Mouse (Mus musculus) hindbrain, embryonic 14.5 days (tissue): Measurements from ENCODE around the gene a. TPM values are rescaled to one million over a fixed set of nuclear protein-coding genes. Genes with fewer than 3 reads are reported as not detected.

Experiments
- ATAC-seq: fragments of 200-750 bp; cut with Nextera tagmentation; 2 replicates; pipeline ENCODE4 v1.8.0; 2017; ENCODE audit warnings: moderate number of reproducible peaks, mild to moderate bottlenecking, moderate TSS enrichment, moderate library complexity; ENCODE audit not compliant: low FRiP score
- DNase-seq: peaks from one replicate; pipeline ENCODE4 v3.0.0-alpha.2; 2015; ENCODE audit warnings: low spot score
- H3K27ac ChIP-seq: fragments of 300-500 bp; sonication (generic); 2 replicates; pipeline ENCODE4 v1.5.1; 2014; ENCODE audit warnings: mild to moderate bottlenecking, moderate library complexity
- H3K27me3 ChIP-seq: fragments of 300-500 bp; sonication (generic); 2 replicates; pipeline ENCODE4 v1.6.1; 2014; ENCODE audit warnings: mild to moderate bottlenecking, low read length, mixed read lengths; ENCODE audit not compliant: control insufficient read depth, insufficient read depth
- H3K36me3 ChIP-seq: fragments of 300-500 bp; sonication (generic); replicated peaks from 2 replicates; pipeline ENCODE4 v1.6.1; 2014; ENCODE audit not compliant: control insufficient read depth, insufficient read depth
- H3K4me1 ChIP-seq: fragments of 300-500 bp; sonication (generic); replicated peaks from 2 replicates; pipeline ENCODE4 v1.6.1; 2014; ENCODE audit warnings: antibody characterized with exemption, low read length, mixed read lengths; ENCODE audit not compliant: control insufficient read depth, insufficient read depth
- H3K4me2 ChIP-seq: fragments of 300-500 bp; sonication (generic); replicated peaks from 2 replicates; pipeline ENCODE4 v1.6.1; 2014; ENCODE audit warnings: mild to moderate bottlenecking, moderate library complexity
- H3K4me3 ChIP-seq: fragments of 300-500 bp; sonication (generic); replicated peaks from 2 replicates; pipeline ENCODE4 v1.5.1; 2014; ENCODE audit warnings: mild to moderate bottlenecking, low read length
- H3K9ac ChIP-seq: fragments of 300-500 bp; sonication (generic); 2 replicates; pipeline ENCODE4 v1.6.1; 2014
- H3K9me3 ChIP-seq: fragments of 300-500 bp; sonication (generic); 2 replicates; pipeline ENCODE4 v1.6.1; 2016; ENCODE audit warnings: low read length; ENCODE audit not compliant: control insufficient read depth
- WGBS: fragments of 180-500 bp; shearing (Covaris S2); extraction: QIAGEN DNeasy Blood & Tissue Kit; methylation state at CpG from one replicate; pipeline ENCODE4 v1.1.7; 2014; 5-methylcytosine and 5-hydroxymethylcytosine counted together
- polyA plus RNA-seq: library from polyadenylated mRNA; unstranded; fragments of >200 nt; fragmentation: Nextera tagmentation; extraction: Ambion mirVana; gene quantifications from 2 replicates; pipeline ENCODE4 v1.2.1, GENCODE M21; 2014

Gene a
- polyA plus RNA-seq, 1 experiment from 2014 or later, result 1.3 TPM

DNA sequence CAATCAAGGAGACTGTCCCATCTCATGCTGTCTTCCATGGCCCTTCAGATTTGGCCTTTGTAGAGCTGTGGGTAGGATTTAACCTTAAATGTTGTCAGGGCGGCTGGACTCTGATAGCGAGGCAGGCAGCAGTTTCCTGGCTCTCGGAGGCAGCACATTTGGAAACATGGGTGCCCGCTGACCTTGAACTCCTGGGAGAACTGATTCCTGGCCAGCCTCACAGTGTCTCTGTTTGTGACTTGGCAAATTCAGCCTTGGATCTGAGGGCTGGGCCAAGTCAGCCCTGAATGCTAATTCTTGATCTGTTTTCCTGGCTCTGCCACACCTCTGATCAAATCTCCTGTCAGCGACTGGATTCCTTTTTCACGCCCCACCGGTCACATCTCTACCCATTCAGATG lies 14.7 kb upstream of the a start:
- Histone ChIP-seq H3K4me1 (no peaks in the 10 kb centered on the region), H3K4me3 (no peak overlapping the region), H3K9me3 (no peaks in the 10 kb centered on the region), H3K9ac (no peak overlapping the region), H3K27ac (no peak overlapping the region), H3K4me2 (no peak overlapping the region), H3K36me3 (no peaks in the 10 kb centered on the region), H3K27me3 (no peaks in the 10 kb centered on the region)
- ATAC-seq, result no peak
- no peak for DNase-seq
- WGBS, result 76% methylated on average over 7 of the region's 7 CpGs

DNA sequence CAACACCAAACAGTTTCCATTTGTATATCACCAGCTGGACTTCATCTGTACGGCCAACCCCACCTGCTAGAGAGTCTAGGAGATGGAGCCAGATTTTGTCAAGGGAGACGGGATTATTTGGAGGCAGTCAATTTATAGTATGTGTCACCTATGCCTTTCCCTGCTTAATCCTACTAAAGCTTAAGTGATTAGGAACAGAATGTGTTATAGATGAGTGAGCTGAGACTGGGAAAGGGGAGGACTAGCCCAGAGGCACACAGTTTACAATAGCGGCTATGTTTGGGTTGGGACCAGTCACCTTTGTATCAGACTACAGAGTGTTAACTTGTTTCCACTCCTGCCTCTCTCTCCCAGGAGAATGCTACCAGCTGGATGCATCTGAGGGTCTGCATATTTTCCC lies 11.6 kb upstream of the a start:
- Histone ChIP-seq H3K9ac (no peak overlapping the region), H3K27ac (no peak overlapping the region), H3K4me1 (peaks cover 10% of the 10 kb centered on the region; the same call in 1 of the 2 replicates), H3K4me2 (no peak overlapping the region), H3K27me3 (no peaks in the 10 kb centered on the region), H3K9me3 (no peaks in the 10 kb centered on the region), H3K4me3 (no peak overlapping the region), H3K36me3 (no peaks in the 10 kb centered on the region)
- WGBS, result 83% methylated on average over 3 of the region's 3 CpGs
- DNase-seq (no peak), ATAC-seq (no peak)

DNA sequence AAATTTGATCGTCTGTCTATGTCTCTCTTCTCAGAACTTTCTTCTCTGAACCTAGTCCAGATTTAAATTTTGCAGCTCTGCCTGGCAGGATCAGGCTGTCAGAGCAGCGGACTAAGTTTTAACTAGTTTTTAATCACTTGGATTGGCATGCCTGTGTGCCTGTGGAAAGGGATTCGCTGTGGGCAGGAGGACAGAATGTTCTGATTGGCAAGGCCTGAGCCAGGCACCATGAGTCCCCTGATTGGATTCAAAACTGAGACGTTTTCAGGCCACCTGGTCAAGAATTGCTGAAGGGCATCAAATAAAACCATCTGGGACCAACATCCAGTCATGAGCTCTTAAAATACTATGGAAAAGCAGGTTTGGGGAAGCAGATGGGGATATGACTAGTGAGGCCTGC lies 8.8 kb upstream of the a start:
- H3K4me2 ChIP-seq, result no peak overlapping the region
- ATAC-seq (no peak), DNase-seq (no peak)
- no peak overlapping the region for H3K27ac ChIP-seq
- no peak overlapping the region for H3K9ac ChIP-seq
- WGBS, result 75% methylated on average over 4 of the region's 4 CpGs
- no peak overlapping the region for H3K4me3 ChIP-seq
- H3K9me3 ChIP-seq, result no peaks in the 10 kb centered on the region
- H3K36me3 ChIP-seq, result no peaks in the 10 kb centered on the region
- H3K4me1 ChIP-seq, result peaks cover 27% of the 10 kb centered on the region; the same call in 1 of the 2 replicates
- H3K27me3 ChIP-seq, result no peaks in the 10 kb centered on the region

DNA sequence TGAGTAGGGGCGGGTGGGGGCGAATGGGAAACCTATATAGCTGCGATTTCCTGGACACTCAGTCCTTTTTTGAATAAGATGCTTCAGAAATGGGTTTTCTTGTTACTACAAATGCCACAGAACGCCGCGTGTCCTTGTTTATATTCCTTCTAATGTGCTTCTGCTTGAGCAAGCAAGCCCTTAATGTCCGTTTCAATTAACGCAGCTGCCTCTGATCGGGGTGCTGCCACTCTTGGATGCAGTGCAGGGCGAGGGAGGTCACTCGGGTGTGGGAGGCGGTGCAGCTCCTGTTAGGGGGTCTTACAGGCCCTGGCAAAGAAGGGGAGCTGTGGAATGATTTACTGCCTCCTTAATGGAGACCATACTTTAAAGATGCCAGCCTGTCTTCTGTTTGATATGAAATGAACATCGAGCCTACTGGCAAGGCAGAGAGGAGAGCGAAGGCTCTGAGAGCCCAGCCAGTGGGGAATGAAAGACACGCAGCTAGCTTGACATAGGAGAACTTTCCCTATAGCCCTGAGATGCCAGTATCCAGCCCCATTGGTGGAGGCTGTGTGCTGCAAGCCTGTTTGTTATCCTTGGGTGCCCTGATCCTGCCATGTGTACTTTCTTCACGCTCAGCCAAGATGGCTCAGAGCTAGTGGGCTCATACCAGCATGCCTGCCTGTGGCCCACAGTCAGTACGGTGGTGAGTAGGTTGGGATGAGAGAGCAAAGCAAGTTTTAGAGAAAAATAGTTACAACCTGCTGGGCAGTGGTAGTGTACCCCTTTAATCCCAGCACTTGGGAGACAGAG lies 8.1 kb upstream of the a start:
- Histone ChIP-seq H3K36me3 (no peaks in the 10 kb centered on the region), H3K27ac (no peak overlapping the region), H3K4me2 (no peak overlapping the region), H3K4me3 (no peak overlapping the region), H3K9ac (no peak overlapping the region), H3K9me3 (no peaks in the 10 kb centered on the region), H3K27me3 (no peaks in the 10 kb centered on the region), H3K4me1 (peaks cover 27% of the 10 kb centered on the region; the same call in 1 of the 2 replicates)
- no peak for DNase-seq
- WGBS, result 45% methylated on average over 17 of the region's 17 CpGs
- no peak for ATAC-seq

DNA sequence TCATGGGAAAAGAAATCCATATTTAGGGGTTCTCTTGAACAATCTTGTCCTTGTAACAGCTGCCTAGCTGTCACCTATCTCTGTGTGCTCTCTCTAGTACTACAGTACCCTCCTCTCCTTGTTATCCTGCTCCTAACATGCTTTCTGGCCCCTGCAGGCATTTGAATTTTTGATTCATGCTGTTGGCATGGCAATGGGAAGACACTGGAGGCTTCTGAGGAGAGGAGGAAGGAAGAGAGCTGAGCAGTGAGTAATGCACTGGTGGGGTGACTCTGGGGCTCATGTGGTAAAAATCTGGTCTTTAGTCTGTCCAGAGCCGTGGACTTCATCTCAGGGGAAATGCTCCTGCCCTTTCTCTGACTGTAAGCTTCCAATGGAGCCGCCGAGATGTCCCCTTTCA lies 5.9 kb upstream of the a start:
- Histone ChIP-seq H3K4me2 (no peak overlapping the region), H3K27ac (no peak overlapping the region), H3K36me3 (no peaks in the 10 kb centered on the region), H3K27me3 (no peaks in the 10 kb centered on the region), H3K4me1 (peaks cover 30% of the 10 kb centered on the region; the same call in 1 of the 2 replicates), H3K4me3 (no peak overlapping the region), H3K9me3 (no peaks in the 10 kb centered on the region), H3K9ac (no peak overlapping the region)
- 56% methylated on average over 3 of the region's 3 CpGs for WGBS
- DNase-seq (no peak), ATAC-seq (peak; percentile 34; the same call in 1 of the 2 replicates)

DNA sequence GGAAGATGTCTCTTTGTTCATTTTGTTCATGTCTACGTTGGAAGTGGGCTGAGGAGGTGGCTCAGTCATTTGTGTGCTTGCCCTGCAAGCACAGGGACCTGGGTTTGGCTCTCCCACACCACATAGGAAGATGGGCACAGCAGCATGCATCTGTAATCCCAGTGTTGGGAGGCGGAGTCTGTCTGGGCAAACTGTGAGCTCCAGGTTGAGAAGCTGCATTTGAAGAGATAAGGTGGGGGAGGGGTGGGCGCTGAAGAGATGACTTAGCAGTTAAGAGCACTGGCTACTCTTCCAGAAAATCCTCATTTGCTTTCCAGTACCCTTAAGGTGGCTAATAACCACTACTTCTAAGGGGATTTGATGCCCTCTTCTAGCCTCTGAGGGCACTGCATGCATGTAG lies 5.0 kb upstream of the a start:
- Histone ChIP-seq H3K4me3 (no peak overlapping the region), H3K27me3 (no peaks in the 10 kb centered on the region), H3K9ac (no peak overlapping the region), H3K27ac (no peak overlapping the region), H3K4me2 (no peak overlapping the region), H3K36me3 (no peaks in the 10 kb centered on the region), H3K4me1 (peaks cover 30% of the 10 kb centered on the region; the same call in 1 of the 2 replicates), H3K9me3 (no peaks in the 10 kb centered on the region)
- no peak for ATAC-seq
- WGBS, result 50% methylated on average over 3 of the region's 3 CpGs
- DNase-seq, result no peak

DNA sequence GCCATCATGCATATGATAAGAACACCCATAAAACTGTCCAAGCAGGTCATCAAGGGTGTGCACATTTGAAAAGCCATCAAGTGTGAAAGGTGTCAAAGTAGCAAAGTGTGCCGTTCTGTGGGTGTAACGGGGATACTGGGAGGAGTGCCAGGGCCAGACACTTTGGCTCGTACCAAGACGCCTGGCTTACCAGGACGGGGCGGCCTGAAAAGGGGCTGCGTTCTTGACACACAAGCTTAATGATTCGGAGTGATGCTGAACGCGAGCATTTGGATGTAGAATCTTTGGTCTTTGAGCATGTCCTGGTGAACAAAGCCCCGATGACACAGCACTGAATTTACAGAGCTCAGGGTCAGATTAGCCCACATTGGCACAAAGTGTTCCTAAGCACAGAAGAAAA lies 4.4 kb upstream of the a start:
- Histone ChIP-seq H3K4me3 (no peak overlapping the region), H3K4me1 (peaks cover 30% of the 10 kb centered on the region; the same call in 1 of the 2 replicates), H3K36me3 (no peaks in the 10 kb centered on the region), H3K27me3 (no peaks in the 10 kb centered on the region), H3K9ac (no peak overlapping the region), H3K27ac (no peak overlapping the region), H3K9me3 (no peaks in the 10 kb centered on the region), H3K4me2 (no peak overlapping the region)
- ATAC-seq (no peak), DNase-seq (no peak)
- 78% methylated on average over 11 of the region's 11 CpGs for WGBS

DNA sequence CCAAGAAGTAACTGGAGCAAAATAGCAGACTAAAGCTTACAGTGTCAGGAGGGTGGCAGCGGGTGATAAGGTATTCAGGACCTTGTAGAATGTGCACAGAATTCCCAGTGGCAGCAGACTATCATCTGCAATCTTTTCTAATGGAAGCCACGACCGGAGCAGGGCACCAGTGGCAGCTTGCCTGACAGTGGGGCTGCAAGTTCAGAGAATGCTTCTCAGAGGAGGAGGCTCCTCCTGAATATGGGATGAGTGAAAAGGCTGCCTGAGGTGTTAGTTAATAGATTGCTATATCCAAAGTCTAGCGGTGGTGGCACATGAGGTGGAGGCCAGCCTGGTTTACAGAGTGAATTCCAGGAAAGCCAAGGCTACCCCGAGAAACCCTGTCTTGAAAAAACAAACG lies 1.8 kb upstream of the a start:
- Histone ChIP-seq H3K9me3 (no peaks in the 10 kb centered on the region), H3K4me2 (no peak overlapping the region), H3K36me3 (no peaks in the 10 kb centered on the region), H3K27me3 (no peaks in the 10 kb centered on the region), H3K27ac (no peak overlapping the region), H3K4me1 (peaks cover 36% of the 10 kb centered on the region), H3K4me3 (no peak overlapping the region), H3K9ac (no peak overlapping the region)
- 74% methylated on average over 6 of the region's 6 CpGs for WGBS
- DNase-seq, result no peak
- ATAC-seq, result no peak

DNA sequence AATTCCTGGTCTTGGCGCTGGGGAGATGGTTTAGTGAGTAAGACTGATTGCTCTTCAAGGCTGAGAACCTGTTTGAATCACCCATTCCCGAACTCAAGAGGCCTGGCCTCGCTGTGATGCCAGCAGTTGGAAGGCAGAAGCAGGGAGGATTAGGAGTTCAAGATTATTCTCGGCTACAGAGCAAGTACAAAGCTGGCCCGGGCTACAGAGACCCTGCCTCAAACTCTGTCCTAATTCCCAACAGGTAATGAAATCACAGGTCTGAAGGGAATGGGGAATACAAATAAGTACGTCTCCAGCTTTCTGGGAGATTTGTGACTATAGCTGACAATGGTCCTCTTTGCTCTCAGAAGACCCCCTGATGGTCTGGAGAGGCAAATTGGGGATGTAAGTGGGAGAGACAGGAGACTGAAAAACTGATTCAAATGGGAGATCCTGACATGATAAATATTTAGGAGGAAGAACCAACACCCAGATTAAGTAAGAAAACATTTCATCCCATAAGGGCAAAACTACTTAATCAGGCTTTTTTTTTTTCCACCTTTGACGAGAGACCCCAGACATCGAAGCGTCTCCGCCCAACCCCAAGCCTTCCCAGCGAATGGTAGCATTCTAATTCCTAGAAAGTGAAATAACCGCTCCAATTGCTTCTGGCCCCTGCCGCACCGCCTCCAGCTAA lies 1.1 kb upstream of the a start:
- no peaks in the 10 kb centered on the region for H3K9me3 ChIP-seq
- H3K4me3 ChIP-seq, result peak overlapping the region; percentile 92
- peak overlapping the region; percentile 17; the same call in 1 of the 2 replicates for H3K9ac ChIP-seq
- peak overlapping the region; percentile 100 for H3K27ac ChIP-seq
- H3K36me3 ChIP-seq, result no peaks in the 10 kb centered on the region
- peak overlapping the region; percentile 53 for H3K4me2 ChIP-seq
- H3K27me3 ChIP-seq, result no peaks in the 10 kb centered on the region
- H3K4me1 ChIP-seq, result peaks cover 31% of the 10 kb centered on the region
- ATAC-seq, result no peak
- 8% methylated on average over 14 of the region's 14 CpGs for WGBS
- DNase-seq, result no peak
